Mouse (Mus musculus) olfactory bulb, adult 2 months (tissue): Measurements from ENCODE around the gene Opa1.

Experiments used
- CTCF ChIP-seq: fragments of 200-500 bp; IDR thresholded peaks from 2 replicates; pipeline ENCODE4 v1.5.1; 2012; ENCODE audit warnings: low read depth, mild to moderate bottlenecking, low read length, moderate library complexity; ENCODE audit not compliant: insufficient read depth
- POLR2A ChIP-seq: fragments of 200-500 bp; IDR thresholded peaks from 2 replicates; pipeline ENCODE4 v1.6.1; 2012; ENCODE audit warnings: mild to moderate bottlenecking, low read depth, low read length, moderate library complexity; ENCODE audit not compliant: insufficient read depth

DNA sequence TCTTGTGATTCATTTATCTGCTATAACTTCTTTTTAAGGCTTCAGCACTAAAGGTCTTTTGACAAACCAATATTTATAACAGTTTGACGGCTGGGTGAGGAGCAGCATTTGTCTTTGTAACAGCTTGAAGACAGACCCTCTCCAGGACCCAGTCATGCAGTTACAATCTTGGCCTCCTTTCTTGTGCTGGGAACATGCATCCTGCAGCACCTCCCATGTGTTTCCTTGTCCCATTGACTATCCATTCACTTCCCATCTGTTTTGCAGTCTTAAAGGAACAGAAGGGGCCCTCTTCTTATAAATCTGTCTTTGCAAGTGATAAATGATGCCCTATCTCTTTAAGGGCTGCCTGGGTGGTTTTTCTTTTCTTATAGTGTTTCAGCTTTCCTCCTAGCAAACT is 63.2 kb downstream of the Opa1 start:
- TF ChIP-seq POLR2A (no peak), CTCF (no peak)
